8 mouse cellular contexts compared by ENCODE assay signal in genomic region chr15:80075374-80075694, GRCm38 (mm10). TPM values are rescaled to one million over a fixed set of nuclear protein-coding genes. Genes with fewer than 3 reads are reported as not detected.
DNase-seq lines count a peak whose midpoint lies in the region; ATAC-seq and TF ChIP-seq lines count a peak whose summit lies in the region.

No protein-coding gene starts in this region.

- H3K36me3 ChIP-seq in forebrain, embryonic 10.5 days (replicated peaks) = peaks cover 41% of the 10 kb centered on the region
- peaks cover 17% of the 10 kb centered on the region for H3K36me3 ChIP-seq in forebrain, embryonic 11.5 days (ENCODE audit: control insufficient read depth, insufficient read depth, low read length)
- peaks cover 35% of the 10 kb centered on the region for H3K36me3 ChIP-seq in kidney, embryonic 14.5 days (ENCODE audit: control insufficient read depth, insufficient read depth, low read length)
- H3K36me3 ChIP-seq in MEL (ENCODE audit: control insufficient read depth in 1 of 2, insufficient read depth in 2 of 2, low read length in 2 of 2) = peaks cover 3 to 15% of the 10 kb centered on the region in 2 experiments; a peak in 3 of 4 replicates
- H3K36me3 ChIP-seq in limb, embryonic 15.5 days = peaks cover 42% of the 10 kb centered on the region

- peaks cover 37% of the 10 kb centered on the region for H3K4me1 ChIP-seq in forebrain, embryonic 10.5 days
- H3K4me1 ChIP-seq in forebrain, embryonic 11.5 days (replicated peaks; ENCODE audit: control insufficient read depth, insufficient read depth, low read length) = peaks cover 2% of the 10 kb centered on the region; the same call in 1 of the 2 replicates
- no peaks in the 10 kb centered on the region; the same call in 1 of the 2 replicates for H3K4me1 ChIP-seq in kidney, embryonic 14.5 days (ENCODE audit: control insufficient read depth, insufficient read depth, low read length)
- no peaks in the 10 kb centered on the region for H3K4me1 ChIP-seq in MEL (ENCODE audit: control insufficient read depth in 1 of 2, insufficient read depth in 2 of 2, low read length in 2 of 2)
- peaks cover 30% of the 10 kb centered on the region for H3K4me1 ChIP-seq in limb, embryonic 15.5 days

- H3K27me3 ChIP-seq in forebrain, embryonic 10.5 days (ENCODE audit: poor library complexity, severe bottlenecking) = no peaks in the 10 kb centered on the region
- H3K27me3 ChIP-seq in forebrain, embryonic 11.5 days (ENCODE audit: control insufficient read depth, insufficient read depth, low read length) = no peaks in the 10 kb centered on the region
- H3K27me3 ChIP-seq in kidney, embryonic 14.5 days (ENCODE audit: control insufficient read depth, insufficient read depth, low read length) = no peaks in the 10 kb centered on the region
- no peaks in the 10 kb centered on the region for H3K27me3 ChIP-seq in MEL (ENCODE audit: control insufficient read depth in 1 of 2, insufficient read depth in 2 of 2, low read length in 2 of 2)
- H3K27me3 ChIP-seq in limb, embryonic 15.5 days = no peaks in the 10 kb centered on the region

- H3K9me3 ChIP-seq in forebrain, embryonic 10.5 days = no peaks in the 10 kb centered on the region
- no peaks in the 10 kb centered on the region for H3K9me3 ChIP-seq in forebrain, embryonic 11.5 days (ENCODE audit: control insufficient read depth, low read length)
- no peaks in the 10 kb centered on the region for H3K9me3 ChIP-seq in kidney, embryonic 14.5 days (ENCODE audit: control insufficient read depth, low read length)
- no peaks in the 10 kb centered on the region for H3K9me3 ChIP-seq in MEL (replicated peaks; ENCODE audit: insufficient read depth, low read length)
- no peaks in the 10 kb centered on the region for H3K9me3 ChIP-seq in limb, embryonic 15.5 days

- peak overlapping the region; percentile 36; the same call in 1 of the 2 replicates for H3K27ac ChIP-seq in forebrain, embryonic 10.5 days
- no peak overlapping the region for H3K27ac ChIP-seq in forebrain, embryonic 11.5 days (ENCODE audit: low read depth, low read length)
- H3K27ac ChIP-seq in kidney, embryonic 14.5 days (ENCODE audit: low read depth, low read length) = peak overlapping the region; percentile 51; the same call in 1 of the 2 replicates
- H3K27ac ChIP-seq in MEL (ENCODE audit: control insufficient read depth, low read depth, low read length) = peak overlapping the region; percentile 11; the same call in 1 of the 2 replicates
- H3K27ac ChIP-seq in limb, embryonic 15.5 days = peak overlapping the region; percentile 80

- DNase-seq in forebrain, embryonic 10.5 days (ENCODE audit: extremely low spot score, low spot score) = no peak
- DNase-seq in forebrain, embryonic 11.5 days (ENCODE audit: low spot score) = no peak
- DNase-seq in kidney, adult 11 months = no peak
- DNase-seq in MEL (ENCODE audit: low read depth, low spot score) = no peak
- DNase-seq in right cerebral cortex, adult 2 months (ENCODE audit: low spot score in 2 of 2) = no peak

- no peak for TF ChIP-seq RAD21 in MEL (IDR thresholded peaks at IDR 0.05; ENCODE audit: low read depth, low read length)

- no peak for TF ChIP-seq EP300 in MEL (IDR thresholded peaks at IDR 0.05; ENCODE audit: low read depth in 1 of 2, low read length in 2 of 2)

- no peak for TF ChIP-seq POLR2A in MEL (IDR thresholded peaks at IDR 0.05; ENCODE audit: control insufficient read depth in 1 of 2, insufficient read depth in 1 of 2, low read depth in 1 of 2, low read length in 2 of 2, poor library complexity in 1 of 2)

- H3K79me2 ChIP-seq in MEL (ENCODE audit: control insufficient read depth, insufficient read depth, low read length, poor library complexity) = peaks cover 16% of the 10 kb centered on the region

- 50% methylated on average over 3 of the region's 3 CpGs for WGBS in forebrain, embryonic 10.5 days
- 54% methylated on average over 3 of the region's 3 CpGs for WGBS in forebrain, embryonic 11.5 days
- 32% methylated on average over 3 of the region's 3 CpGs for WGBS in kidney, embryonic 14.5 days
- 13% methylated on average over 3 of the region's 3 CpGs for WGBS in limb, embryonic 15.5 days

- H3K4me2 ChIP-seq in forebrain, embryonic 11.5 days (ENCODE audit: low read depth, low read length, severe bottlenecking) = no peak overlapping the region
- H3K4me2 ChIP-seq in kidney, embryonic 14.5 days (replicated peaks; ENCODE audit: low read depth, low read length) = no peak overlapping the region
- no peak overlapping the region for H3K4me2 ChIP-seq in limb, embryonic 15.5 days

- no peak for TF ChIP-seq CTCF in MEL (IDR thresholded peaks at IDR 0.05 in 2 of 3, conservative IDR thresholded peaks at IDR 0.05 in 1 of 3; ENCODE audit: control insufficient read depth in 1 of 3, insufficient read depth in 1 of 3, low read depth in 2 of 3, low read length in 3 of 3, poor library complexity in 1 of 3, severe bottlenecking in 1 of 3)

- no peak overlapping the region for H3K4me3 ChIP-seq in forebrain, embryonic 10.5 days
- H3K4me3 ChIP-seq in forebrain, embryonic 11.5 days (ENCODE audit: low read depth, low read length) = no peak overlapping the region
- H3K4me3 ChIP-seq in kidney, embryonic 14.5 days (ENCODE audit: low read length) = no peak overlapping the region
- no peak overlapping the region for H3K4me3 ChIP-seq in MEL (ENCODE audit: control insufficient read depth in 1 of 2, insufficient read depth in 1 of 2, low read depth in 2 of 2, low read length in 2 of 2)
- H3K4me3 ChIP-seq in limb, embryonic 15.5 days = no peak overlapping the region

- ATAC-seq in forebrain, embryonic 11.5 days (replicated peaks; ENCODE audit: low FRiP score) = no peak
- ATAC-seq in kidney, embryonic 14.5 days (ENCODE audit: low FRiP score, low TSS enrichment) = no peak
- no peak for ATAC-seq in limb, embryonic 15.5 days (ENCODE audit: insufficient number of reproducible peaks, low FRiP score, low TSS enrichment, low read depth)
- no peak for ATAC-seq in megakaryocyte progenitor cell, adult 5-6 weeks (replicated peaks; ENCODE audit: poor library complexity)

- H3K9ac ChIP-seq in forebrain, embryonic 11.5 days (ENCODE audit: low read length) = no peak overlapping the region
- H3K9ac ChIP-seq in kidney, embryonic 14.5 days (ENCODE audit: low read depth, low read length) = no peak overlapping the region
- no peak overlapping the region for H3K9ac ChIP-seq in MEL (ENCODE audit: control insufficient read depth, low read depth, low read length, poor library complexity, severe bottlenecking)
- H3K9ac ChIP-seq in limb, embryonic 15.5 days = no peak overlapping the region

TF ChIP-seq in MEL, 35 proteins besides CTCF, POLR2A, EP300 and RAD21:
- TF ChIP-seq POLR2AphosphoS5 (IDR thresholded peaks at IDR 0.05; ENCODE audit: borderline replicate concordance, low read depth, low read length) (peak; percentile 10; the same call in 1 of the 2 replicates), E2F4 (IDR thresholded peaks at IDR 0.05; ENCODE audit: borderline replicate concordance, low read depth, low read length) (0 out of 2 replicates have a peak, but pooled peaks have one; percentile 5), RCOR1 (IDR thresholded peaks at IDR 0.05; ENCODE audit: low read depth, low read length) (0 out of 2 replicates have a peak, but pooled peaks have one; percentile 4), SMC3 (IDR thresholded peaks at IDR 0.05; ENCODE audit: low read depth, low read length) (no peak), MXI1 (IDR thresholded peaks at IDR 0.05; ENCODE audit: low read depth, low read length) (no peak), MYB (IDR thresholded peaks at IDR 0.05; ENCODE audit: low read depth, low read length) (0 out of 2 replicates have a peak, but pooled peaks have one; percentile 1), HCFC1 (IDR thresholded peaks at IDR 0.05; ENCODE audit: low read depth, low read length) (no peak), GABPA (IDR thresholded peaks at IDR 0.05; ENCODE audit: low read depth, low read length) (no peak)

RNA-seq across cellular contexts. Expression of gene Syngr1, which starts 15.8 kb away (rescaled TPM):
- 10.5 and 11.2 TPM in 2 replicates for polyA plus RNA-seq in forebrain, embryonic 10.5 days (2016; fragmentation: Nextera tagmentation; extraction: Ambion mirVana)
- 11.3 and 13.6 TPM in 2 replicates for polyA plus RNA-seq in forebrain, embryonic 11.5 days (2014; fragmentation: Nextera tagmentation; extraction: Ambion mirVana)
- 9.5 and 11.9 TPM in 2 replicates for polyA plus RNA-seq in kidney, embryonic 14.5 days (2014; fragmentation: Nextera tagmentation; extraction: Ambion mirVana)
- 93.7 and 105 TPM in 2 replicates for total RNA-seq in MEL (2012; rRNA removed)
- 100 to 1,000 TPM in 1 of 2 experiments, not detected in 1; 115 TPM for polyA plus RNA-seq in MEL (2012; ENCODE audit: insufficient read depth in 1 of 2, insufficient read length in 2 of 2, low read depth in 1 of 2, low replicate concordance in 2 of 2, missing spikeins in 1 of 2)
- 10.4 and 12.0 TPM in 2 replicates for polyA plus RNA-seq in limb, embryonic 15.5 days (2015; fragmentation: Nextera tagmentation; extraction: Ambion mirVana)
- total RNA-seq in megakaryocyte progenitor cell, adult 5-6 weeks (2015) = 2.1 and 3.6 TPM in 2 replicates
- total RNA-seq in megakaryocyte progenitor cell, adult 5-6 weeks (2017) = 1.5 and 1.8 TPM in 2 replicates

RNA-seq across cellular contexts. Expression of gene Rpl3, which starts 16.3 kb away (rescaled TPM):
- polyA plus RNA-seq in forebrain, embryonic 10.5 days (2016; fragmentation: Nextera tagmentation; extraction: Ambion mirVana) = 1,023 and 1,061 TPM in 2 replicates
- 1,023 and 1,042 TPM in 2 replicates for polyA plus RNA-seq in forebrain, embryonic 11.5 days (2014; fragmentation: Nextera tagmentation; extraction: Ambion mirVana)
- polyA plus RNA-seq in kidney, embryonic 14.5 days (2014; fragmentation: Nextera tagmentation; extraction: Ambion mirVana) = 1,350 and 1,409 TPM in 2 replicates
- 1,686 and 1,722 TPM in 2 replicates for total RNA-seq in MEL (2012; rRNA removed)
- polyA plus RNA-seq in MEL (2012; ENCODE audit: insufficient read depth in 1 of 2, insufficient read length in 2 of 2, low read depth in 1 of 2, low replicate concordance in 2 of 2, missing spikeins in 1 of 2) = 1,000 to 10,000 TPM in 1 of 2 experiments, 100 to 1,000 TPM in 1; 543 to 1,096 TPM
- 1,003 and 1,080 TPM in 2 replicates for polyA plus RNA-seq in limb, embryonic 15.5 days (2015; fragmentation: Nextera tagmentation; extraction: Ambion mirVana)
- 2,120 and 2,179 TPM in 2 replicates for total RNA-seq in megakaryocyte progenitor cell, adult 5-6 weeks (2015)
- total RNA-seq in megakaryocyte progenitor cell, adult 5-6 weeks (2017) = 3,037 and 3,138 TPM in 2 replicates

RNA-seq across cellular contexts. Expression of gene Tab1, which starts 57.6 kb away (rescaled TPM):
- 40.8 and 42.8 TPM in 2 replicates for polyA plus RNA-seq in forebrain, embryonic 10.5 days (2016; fragmentation: Nextera tagmentation; extraction: Ambion mirVana)
- polyA plus RNA-seq in forebrain, embryonic 11.5 days (2014; fragmentation: Nextera tagmentation; extraction: Ambion mirVana) = 36.7 and 40.0 TPM in 2 replicates
- 25.3 and 35.2 TPM in 2 replicates for polyA plus RNA-seq in kidney, embryonic 14.5 days (2014; fragmentation: Nextera tagmentation; extraction: Ambion mirVana)
- total RNA-seq in MEL (2012; rRNA removed) = 18.2 and 23.3 TPM in 2 replicates
- 10 to 100 TPM in 1 of 2 experiments, not detected in 1; 31.1 TPM for polyA plus RNA-seq in MEL (2012; ENCODE audit: insufficient read depth in 1 of 2, insufficient read length in 2 of 2, low read depth in 1 of 2, low replicate concordance in 2 of 2, missing spikeins in 1 of 2)
- 33.8 and 34.7 TPM in 2 replicates for polyA plus RNA-seq in limb, embryonic 15.5 days (2015; fragmentation: Nextera tagmentation; extraction: Ambion mirVana)
- total RNA-seq in megakaryocyte progenitor cell, adult 5-6 weeks (2015) = 4.0 and 6.0 TPM in 2 replicates
- 15.7 and 19.2 TPM in 2 replicates for total RNA-seq in megakaryocyte progenitor cell, adult 5-6 weeks (2017)
